Mouse (Mus musculus) c-Kit-positive CD71-positive TER-119-positive erythroid progenitor cells, embryonic 14.5 days (primary cell): ENCODE measurements around the gene Otud1.

Experiments used
- DNase-seq: peaks from one replicate; pipeline ENCODE4 v3.0.0-alpha.2; 2013; ENCODE audit warnings: low spot score

Gene Otud1

DNA sequence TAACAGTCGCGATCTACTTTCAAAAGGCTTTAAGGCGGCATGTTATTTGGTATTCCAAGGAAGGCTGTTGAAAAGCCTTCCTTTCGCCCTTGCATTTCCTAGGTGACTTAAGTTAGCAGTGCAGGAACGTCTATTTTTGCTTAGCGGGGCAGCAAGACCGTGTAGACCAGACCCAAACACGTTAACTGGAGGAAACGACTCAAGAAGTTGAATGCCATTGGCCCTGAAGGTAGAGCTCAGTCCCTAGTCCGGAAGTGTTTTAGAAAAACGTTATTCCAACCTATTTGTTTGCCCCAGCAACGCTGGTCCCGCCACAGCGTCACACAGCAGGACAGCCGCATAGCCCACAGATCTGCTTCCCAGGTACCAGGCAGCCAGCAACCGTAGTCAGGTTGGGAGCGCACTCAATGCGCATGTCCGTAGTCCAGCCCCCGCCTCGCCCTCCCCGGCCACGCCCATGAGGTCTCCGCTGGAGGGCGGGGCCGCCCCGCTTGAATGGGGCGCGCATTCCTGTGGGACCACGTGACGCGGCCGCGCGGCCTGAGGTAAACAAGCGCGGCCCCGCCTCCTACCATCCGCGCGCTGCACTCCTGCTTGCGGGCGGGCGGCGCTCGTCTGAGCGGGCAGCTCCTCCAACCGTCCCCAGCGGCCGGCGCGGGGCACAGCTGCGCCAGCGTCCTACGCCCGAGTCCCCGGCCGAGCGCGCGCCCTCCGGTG is at the start of gene Otud1:
Otud1 (plus strand) TSS at position 595 of the 717 bp plus-strand sequence.
- peak; percentile 95 for DNase-seq

DNA sequence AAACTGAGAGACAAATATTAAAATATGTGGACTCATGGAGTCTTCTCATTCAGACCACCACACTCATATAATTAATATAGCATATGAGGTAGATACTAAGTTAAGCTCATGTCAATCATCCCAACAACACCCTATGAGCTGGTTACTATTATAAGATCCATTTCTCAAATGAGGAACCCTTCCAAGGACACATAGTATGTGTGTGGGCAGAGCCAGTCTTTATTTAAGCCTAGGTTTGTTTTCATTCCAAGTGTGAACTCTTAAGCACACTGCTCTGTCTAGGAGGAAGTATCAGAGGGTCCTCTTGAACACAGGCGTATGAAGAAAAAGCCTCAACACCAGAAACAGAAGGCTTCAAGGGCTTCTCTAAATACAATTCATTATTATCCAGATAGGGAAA is 49.7 kb upstream of the Otud1 start:
- DNase-seq, result no peak

DNA sequence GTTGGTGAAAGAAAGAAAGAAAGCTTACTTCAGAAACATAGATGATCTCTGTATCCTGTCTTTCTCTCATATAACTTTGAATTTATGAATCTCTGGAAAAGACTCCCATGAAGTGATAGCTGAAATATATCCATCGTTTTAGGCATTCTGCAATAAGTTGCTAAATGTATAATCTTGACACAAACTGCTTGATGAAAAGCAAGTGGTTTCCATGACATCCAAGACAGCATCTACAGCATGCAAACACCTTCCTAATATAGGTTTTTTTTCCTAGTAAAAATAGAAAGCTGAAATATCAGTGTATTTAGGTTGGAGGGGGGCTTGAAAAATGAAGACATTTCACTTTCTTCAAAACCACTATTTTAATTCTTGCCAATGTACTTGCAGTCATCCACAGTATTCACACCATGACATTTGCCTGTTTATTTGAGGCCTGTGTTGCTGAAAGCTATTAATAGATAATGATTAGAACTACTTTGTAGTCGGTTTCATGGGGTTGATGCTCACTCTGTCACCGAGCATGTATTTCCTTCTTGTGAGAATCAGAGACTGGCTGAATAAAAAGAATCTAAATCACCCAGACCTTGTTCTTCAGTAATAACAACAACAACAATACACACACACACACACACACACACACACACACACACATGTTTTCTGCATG is 49.0 kb upstream of the Otud1 start:
- DNase-seq, result no peak

DNA sequence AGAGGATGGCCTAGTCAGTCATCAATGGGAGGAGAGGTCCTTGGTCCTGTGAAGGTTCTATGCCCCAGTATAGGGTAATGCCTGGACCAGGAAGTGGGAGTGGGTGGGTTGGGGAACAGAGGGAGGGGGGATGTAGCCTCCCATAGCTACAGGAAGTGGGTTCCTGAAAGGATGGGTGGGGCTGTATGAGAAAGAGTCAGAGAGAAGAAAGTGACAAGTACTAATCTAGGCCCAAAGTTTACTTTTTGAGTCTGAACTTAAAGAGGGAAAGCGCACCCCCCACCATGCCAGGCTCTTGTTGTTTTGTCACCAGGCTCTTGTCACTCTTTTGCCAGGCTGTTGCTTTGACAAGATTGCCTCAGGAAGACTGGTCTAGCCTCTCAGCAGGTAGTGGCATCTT is 35.5 kb upstream of the Otud1 start:
- DNase-seq, result no peak

DNA sequence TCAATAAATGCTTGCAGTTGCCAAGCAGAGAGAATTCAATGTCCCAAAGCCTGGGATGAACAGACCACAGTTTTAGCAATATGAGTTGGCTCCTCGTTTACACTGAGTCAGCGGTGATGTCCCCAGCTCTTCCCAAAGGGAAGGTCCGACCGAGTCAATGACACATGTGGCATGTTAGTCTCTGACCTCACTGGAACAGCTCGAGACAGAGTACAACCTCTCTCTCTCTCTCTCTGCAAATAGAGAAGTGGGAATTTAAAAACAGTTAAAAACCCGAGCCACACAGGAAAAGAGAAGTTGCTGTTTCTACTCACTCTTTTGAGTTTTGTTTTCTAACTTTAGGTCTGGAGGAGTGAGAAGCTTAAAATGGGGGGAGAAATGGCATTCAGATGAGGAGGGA is 30.5 kb upstream of the Otud1 start:
- no peak for DNase-seq

DNA sequence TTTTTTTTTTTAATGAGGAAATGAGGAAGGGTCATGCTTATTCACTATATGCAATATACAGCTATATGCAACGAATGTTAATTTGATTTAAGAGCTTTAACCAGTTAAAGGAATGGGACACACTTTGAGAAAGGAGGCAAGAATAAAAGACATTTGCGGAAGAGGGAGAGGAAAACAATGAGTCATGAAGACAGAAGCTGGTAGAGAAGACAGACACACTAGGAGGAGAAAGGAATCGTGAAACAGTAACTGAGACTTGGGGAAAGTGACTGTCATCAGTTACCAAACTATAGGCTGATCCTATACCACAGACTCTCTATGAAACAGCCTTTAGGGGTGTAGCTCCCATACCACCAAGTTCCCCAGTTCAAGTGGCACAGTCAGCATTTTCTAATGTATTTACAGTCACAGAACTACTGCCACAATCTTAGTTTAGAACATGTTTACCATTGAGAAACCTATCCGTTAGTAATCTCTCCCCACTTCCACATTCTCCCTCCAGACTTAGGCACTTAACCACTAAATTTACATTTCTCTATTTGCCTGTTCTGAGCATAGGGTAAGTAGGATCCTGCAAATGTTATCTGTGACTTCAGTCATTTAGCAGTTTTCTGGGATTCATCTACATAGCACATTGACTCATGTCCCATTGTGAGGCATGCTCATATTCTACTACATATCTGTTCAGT is 29.5 kb upstream of the Otud1 start:
- DNase-seq, result no peak

DNA sequence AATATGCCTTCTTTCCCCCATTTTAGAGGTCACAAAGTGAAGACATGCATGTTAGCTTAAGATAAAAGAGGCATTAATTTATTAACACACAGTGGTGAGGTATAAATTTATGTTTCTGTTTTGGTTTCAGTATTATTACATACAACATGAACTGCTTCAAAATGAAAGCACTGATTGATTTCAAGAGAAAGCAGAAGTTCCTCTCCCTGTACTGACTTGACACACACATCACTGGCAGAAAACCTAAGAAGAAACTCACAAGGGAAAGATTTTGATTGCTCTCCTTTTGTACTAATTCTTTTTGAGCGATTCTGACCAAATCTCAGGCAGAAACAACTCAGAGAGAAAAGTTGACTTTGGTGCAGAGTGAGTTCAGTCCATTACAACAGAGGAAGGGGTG is 27.0 kb upstream of the Otud1 start:
- no peak for DNase-seq

DNA sequence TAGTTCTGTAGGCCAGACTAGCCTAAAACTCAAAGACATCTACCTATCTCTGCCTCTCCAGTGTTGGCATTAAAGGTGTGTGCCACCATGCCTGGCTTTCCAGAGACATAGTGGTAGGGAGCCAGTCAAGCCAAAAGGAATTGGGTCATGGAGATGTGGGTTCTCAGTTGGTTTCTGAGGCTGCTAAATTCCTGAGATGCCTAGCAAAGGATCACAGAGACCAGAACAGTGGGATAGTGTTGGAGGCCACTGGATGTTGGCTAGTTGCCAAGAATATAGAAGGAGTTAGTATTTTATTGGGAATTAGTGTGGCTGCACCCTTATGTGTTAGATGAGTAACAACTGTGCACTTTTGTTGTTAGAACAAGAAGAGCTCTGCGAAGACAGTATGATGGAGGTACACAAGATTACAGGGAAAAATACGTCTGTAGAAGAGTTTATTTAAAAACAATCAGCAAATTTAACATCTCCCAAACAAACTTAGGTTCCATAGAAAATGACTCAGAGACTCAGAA is 24.1 kb upstream of the Otud1 start:
- DNase-seq, result no peak

DNA sequence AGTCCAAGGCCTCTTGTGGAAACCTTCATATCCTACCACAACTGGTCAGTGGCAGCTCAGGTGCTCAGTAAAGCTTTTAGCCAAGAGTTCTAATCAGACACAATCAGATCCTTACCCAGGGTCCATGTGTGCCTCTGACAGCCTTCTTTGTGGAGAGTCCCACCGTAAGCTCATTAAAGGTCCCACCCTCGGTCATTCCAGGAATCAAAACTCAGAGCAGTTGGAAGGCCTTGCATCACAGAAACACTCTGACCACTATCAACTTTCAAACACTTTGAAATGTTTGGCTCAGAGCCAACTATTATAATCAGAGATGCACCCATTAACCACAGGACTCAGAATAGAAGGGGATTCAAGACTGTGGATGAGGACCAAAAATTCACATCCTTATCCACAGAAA is 12.4 kb upstream of the Otud1 start:
- DNase-seq, result no peak

DNA sequence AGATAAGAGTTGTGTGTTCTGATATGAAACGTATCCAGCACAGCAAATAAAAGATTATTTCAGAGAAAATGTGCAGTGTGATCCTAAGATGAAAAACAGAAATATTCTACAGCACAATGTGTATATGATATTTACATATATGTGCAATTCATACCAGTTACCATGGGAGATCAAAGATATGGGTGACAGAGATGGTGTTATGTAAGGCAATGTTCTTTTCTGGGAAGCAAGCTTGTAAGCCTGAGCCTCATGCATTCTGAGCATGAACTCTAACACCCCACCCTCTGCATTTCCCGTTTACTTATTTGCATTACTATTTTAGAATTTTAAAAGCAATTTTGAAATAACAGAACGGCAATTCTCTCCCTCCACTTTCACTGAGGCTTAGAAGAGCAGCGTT is 11.4 kb upstream of the Otud1 start:
- DNase-seq, result no peak

DNA sequence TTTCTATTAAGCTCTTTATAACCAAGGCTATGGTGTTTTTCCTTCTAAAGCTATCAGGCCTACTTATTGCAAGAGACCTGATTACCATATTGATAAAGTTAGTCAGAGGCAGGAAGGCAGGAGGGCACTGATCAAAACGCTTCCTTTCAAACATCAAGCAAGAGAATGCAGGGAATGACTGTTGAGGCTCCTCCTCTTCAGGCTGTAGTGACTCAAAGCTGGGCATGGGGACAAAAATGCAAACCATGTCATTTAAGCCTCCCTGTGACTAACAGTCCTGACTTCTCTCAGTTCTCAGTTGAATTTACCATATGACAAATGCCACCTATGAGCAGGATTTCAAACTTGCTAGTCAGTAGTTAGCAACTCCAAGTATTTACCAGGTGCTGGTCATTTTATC is 10.6 kb upstream of the Otud1 start:
- no peak for DNase-seq

DNA sequence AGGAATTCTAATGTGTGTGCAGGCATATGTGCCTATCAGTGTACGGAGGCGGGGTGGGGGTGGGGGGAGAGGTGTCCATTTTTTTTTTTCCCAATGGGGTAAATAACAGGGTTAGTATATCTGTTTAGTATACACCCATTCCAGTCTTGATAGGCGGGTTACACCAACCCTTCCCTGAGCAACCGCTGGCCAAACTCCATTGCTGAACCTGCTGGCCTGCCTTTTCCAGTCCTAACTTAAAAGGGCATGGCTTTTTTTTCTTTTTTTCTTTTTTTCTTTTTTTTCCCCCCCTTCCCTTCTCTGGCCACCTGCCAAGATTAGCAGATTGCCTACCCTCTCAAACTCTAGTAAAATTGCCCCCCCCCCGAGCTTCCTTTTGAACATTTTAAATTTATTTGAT is 1.1 kb upstream of the Otud1 start:
- no peak for DNase-seq

DNA sequence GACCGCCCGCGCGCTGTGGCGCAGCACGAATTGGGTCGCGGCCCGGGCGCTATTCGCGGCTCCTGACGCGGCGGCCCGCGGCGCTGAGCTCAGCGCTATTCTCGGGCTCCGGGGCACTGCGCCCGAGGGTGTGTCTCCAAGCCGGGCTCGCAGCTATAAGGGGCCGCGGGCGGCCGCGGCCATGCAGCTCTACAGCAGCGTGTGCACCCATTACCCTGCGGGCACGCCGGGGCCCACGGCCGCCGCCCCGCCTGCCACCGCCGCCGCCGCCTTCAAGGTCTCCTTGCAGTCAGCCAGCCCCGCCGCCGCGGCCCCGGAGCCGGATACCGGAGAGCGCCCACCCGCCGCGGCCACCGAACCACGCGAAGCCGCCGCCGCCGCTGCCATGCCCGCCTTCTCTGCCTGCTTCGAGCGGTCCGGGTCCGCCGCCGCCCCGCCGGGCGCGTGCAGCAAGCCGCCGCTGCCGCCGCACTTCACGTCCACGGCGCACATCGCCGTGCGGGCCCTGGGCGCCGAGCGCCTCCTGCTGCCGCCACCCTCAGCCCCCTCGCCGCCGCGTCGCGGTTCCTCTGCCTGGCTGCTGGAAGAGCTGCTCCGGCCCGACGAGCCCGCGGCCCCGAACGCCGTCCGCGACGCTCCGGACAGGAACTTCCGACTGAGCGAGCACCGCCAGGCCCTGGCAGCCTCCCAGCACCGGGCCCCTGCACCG is 483 bp downstream of the Otud1 start:
- DNase-seq, result peak; percentile 13

DNA sequence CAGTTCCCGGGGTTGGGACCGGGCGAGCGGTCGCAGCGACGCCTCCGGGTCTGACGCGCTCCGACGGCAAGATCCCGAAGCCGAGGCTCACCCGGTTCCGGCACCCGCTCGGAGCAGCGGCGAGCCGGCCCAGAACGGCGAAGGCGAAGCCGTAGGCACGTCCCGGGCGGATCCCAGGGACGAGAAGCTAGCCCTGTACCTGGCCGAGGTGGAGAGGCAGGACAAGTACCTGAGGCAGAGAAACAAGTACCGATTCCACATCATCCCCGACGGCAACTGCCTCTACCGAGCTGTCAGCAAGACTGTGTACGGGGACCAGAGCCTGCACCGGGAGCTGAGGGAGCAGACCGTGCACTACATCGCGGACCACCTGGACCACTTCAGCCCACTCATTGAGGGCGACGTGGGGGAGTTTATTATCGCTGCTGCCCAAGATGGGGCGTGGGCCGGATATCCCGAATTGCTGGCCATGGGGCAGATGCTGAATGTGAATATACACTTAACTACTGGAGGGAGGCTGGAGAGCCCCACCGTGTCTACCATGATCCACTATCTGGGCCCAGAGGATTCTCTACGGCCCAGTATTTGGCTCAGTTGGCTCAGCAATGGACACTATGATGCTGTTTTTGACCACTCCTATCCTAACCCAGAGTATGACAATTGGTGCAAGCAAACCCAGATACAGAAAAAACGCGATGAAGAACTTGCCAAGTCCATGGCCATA is 1.3 kb downstream of the Otud1 start:
- peak; percentile 13 for DNase-seq

DNA sequence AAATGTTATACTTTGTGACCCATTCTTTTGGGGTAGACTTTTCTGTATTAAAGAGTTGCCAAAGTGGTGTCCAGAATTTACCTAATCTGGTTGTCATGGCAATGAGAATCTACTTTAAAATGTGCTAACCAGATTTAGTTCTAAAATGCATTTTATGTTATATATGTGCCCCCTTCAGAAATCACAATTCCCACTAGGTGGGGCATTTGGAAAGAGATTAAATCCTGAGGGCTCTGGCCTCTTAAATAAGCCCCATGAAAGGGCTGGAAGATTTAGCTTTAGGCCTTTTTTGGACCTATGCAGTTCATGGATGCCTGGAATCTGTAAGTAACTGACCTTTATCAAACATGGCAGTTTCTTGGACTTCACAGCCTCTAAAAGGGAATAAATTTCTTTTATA is 3.3 kb downstream of the Otud1 start:
- no peak for DNase-seq

DNA sequence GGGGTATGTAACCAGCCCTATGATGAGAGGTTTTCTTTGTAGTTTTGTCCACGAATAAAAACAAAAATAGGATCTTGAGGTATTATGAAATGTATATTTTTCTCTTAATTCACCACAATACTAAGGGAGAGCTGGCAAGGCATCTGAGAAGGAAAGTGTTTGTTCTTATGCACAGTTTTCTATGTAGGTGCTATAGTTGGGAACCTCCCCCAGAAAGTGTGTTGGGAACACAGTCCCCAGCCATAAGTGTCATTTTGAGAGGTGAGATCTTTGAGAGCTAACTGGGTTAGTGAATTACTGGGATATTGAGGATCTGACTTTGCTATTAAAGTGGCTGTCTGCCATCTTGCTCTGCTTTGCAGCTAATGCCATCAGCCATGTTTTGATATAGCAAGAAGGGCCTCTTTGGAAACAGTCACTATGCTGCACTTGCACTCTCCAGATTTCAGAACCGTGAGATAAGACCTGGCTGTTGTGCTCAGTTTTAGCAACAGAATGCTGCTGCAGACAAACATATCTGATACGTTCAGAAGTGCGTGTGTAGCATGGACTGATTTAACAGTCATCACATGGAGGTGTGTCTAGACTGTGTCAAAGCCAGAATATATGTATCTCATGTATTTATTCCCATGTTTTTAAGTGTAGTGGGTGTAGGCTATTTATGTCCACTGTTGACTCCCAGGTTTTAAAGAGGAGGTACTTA is 5.7 kb downstream of the Otud1 start:
- no peak for DNase-seq

DNA sequence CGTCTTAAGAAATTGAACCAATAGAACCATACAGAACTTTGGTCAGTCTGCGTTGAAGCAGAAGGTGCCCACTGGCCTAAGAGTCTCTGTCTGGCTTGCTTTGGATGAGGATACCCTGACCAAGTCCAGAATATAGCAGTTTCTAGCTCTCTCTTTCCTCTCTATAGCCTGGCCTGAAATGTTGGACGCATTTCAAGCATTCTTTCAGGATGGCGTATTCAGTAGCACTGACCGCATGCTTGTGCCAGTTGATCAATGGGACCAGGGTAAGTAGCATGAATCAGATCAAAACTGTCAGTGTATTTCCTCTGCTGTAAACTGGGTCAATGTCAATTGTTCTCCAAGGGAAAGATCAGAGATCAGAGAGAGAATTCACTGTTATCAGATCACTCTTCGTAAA is 6.6 kb downstream of the Otud1 start:
- no peak for DNase-seq

DNA sequence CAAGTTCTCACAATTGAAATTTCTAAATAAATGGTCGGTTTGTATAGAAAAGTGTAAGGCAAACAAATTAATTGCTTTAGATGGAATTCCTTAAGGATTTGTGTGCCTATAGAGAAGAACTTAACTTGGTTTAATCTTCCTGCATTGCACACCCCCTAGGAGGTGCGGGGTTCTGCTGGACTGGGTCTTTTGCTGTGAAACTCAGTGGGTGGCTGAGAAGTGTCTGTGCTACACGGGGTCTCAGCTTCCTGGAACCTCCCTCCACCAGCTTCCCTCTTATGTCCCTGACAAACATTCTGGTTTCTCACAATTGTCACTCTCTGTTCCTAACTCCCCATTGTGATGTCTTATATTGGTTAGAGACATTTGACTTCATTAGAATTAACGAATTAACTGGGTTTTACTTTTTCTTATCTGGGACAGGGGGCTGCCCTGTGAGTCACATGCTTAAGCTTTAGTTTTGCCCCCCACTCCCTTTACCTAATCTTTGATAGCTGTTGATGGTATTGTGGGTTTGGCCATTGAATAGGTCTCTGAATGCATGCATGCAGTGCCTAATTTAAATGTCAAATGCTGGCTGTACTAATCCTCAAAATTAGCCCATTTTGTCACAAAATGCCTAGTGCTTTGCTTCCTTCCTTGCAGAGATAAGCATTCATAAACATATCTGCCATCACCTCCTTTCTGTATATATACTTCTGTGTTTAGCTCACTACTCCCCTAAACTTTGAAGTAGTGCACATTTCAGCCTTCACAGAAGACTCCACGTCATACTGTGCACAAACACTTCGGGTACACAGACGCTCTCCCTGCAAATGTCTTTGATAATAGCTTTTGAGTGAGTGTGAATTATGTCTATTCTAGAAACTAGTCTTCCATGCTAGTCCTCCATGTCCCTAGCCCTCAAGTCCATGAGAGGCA is 7.3 kb downstream of the Otud1 start:
- no peak for DNase-seq

DNA sequence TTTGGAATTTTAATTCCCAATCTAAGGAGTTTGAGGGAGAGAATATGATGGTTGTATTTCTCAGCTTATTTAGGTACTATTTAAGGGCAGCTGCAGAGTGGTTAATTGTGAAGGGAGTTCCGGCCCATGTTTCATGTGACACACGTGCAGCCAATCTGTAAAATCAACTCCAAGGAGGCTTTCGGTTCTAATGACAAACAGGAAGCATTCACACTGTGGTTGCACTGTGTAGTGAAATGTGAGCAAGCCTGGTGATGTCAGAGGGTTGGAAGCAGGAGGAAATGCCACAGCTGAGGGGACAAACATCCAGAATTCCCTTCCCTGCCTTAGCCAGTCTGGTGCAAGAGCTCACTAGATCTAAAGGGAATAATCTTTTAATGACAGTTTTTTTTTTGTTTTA is 8.3 kb downstream of the Otud1 start:
- no peak for DNase-seq
